Mouse (Mus musculus) G1E (cell line): ENCODE measurements around the gene 2310061N02Rik. TPM values are rescaled to one million over a fixed set of nuclear protein-coding genes. Genes with fewer than 3 reads are reported as not detected.

ENCODE experiments used
- ATAC-seq: 2 replicates; pipeline ENCODE4 v1.8.0; 2016; ENCODE audit warnings: mild to moderate bottlenecking; ENCODE audit not compliant: insufficient number of reproducible peaks, poor library complexity, low FRiP score, severe bottlenecking; ENCODE audit errors: extremely low read depth
- DNase-seq: peaks from one replicate; pipeline ENCODE4 v3.0.0; 2012; ENCODE audit warnings: low spot score
- H3K27me3 ChIP-seq: 2 replicates; pipeline ENCODE4 v1.6.1; 2012; ENCODE audit warnings: mild to moderate bottlenecking, low read length, inconsistent platforms; ENCODE audit not compliant: insufficient read depth
- H3K36me3 ChIP-seq: replicated peaks from 2 replicates; pipeline ENCODE3; 2012; ENCODE audit warnings: mild to moderate bottlenecking, inconsistent platforms
- H3K4me1 ChIP-seq: 2 replicates; pipeline ENCODE4 v1.6.1; 2012; ENCODE audit warnings: low read depth, low read length, inconsistent platforms, mixed read lengths; ENCODE audit not compliant: insufficient read depth
- H3K4me3 ChIP-seq: 2 replicates; pipeline ENCODE4 v1.5.1; 2012; ENCODE audit warnings: low read depth, mild to moderate bottlenecking, inconsistent platforms, low read length, moderate library complexity, mixed read lengths
- H3K9me3 ChIP-seq: replicated peaks from 2 replicates; pipeline ENCODE4 v1.6.1; 2012; ENCODE audit warnings: inconsistent platforms
- CTCF ChIP-seq: IDR thresholded peaks from 2 replicates; pipeline ENCODE4 v1.5.1; 2012; ENCODE audit warnings: low read depth, low read length, inconsistent platforms, mixed read lengths
- GATA1 ChIP-seq: IDR thresholded peaks from 2 replicates; pipeline ENCODE4 v1.6.1; 2012; ENCODE audit warnings: borderline replicate concordance, low read length, inconsistent platforms, mixed read lengths
- GATA2 ChIP-seq: IDR thresholded peaks from 2 replicates; pipeline ENCODE4 v1.6.1; 2012; ENCODE audit warnings: low read depth, low read length, inconsistent platforms, borderline replicate concordance
- POLR2AphosphoS5 ChIP-seq: IDR thresholded peaks from 2 replicates; pipeline ENCODE4 v1.6.1; 2012; ENCODE audit warnings: low read depth, low read length, inconsistent platforms; ENCODE audit not compliant: insufficient replicate concordance
- TAL1 ChIP-seq: conservative IDR thresholded peaks from 2 replicates; pipeline ENCODE4 v1.6.1; 2012; ENCODE audit warnings: low read depth, low read length, inconsistent platforms, mixed read lengths
- polyA plus RNA-seq: library from polyadenylated mRNA; stranded (reverse); fragments of >175 nt; gene quantifications from 2 replicates; pipeline ENCODE4 v1.2.3, GENCODE M21; 2012
- total RNA-seq, 2 experiments: library from RNA; stranded (forward) in 1 of 2; stranded (reverse) in 1 of 2; fragments of 200-1000 nt in 1 of 2; fragments of >200 nt in 1 of 2; fragmentation: Nextera tagmentation in 1 of 2; gene quantifications; 2 replicates each; pipeline ENCODE4 v1.2.3; 2014 to 2017

Gene 2310061N02Rik
- total and polyA plus RNA-seq, 3 experiments = not detected

DNA sequence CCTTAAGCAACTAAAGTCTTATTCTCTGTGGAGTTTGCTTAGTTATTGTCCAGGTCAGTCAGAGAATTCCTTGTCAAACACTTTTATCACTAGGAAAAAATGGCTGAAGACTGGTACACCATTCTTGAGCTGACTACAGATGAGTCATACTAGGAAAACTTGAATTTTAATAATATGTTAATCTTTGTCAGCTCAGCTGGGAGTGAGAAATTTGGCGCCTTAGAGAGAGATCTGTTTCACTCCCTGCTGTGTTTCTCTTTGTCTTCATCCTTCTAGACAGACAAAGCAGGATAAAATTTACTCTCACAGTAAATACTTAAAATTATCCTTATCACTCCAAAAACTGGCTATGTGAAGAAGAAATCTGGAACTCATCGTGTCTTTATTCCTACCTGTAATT is 26.5 kb downstream of the 2310061N02Rik start:
- H3K4me3 ChIP-seq = no peak overlapping the region
- no peaks in the 10 kb centered on the region for H3K4me1 ChIP-seq
- no peak for DNase-seq
- TF ChIP-seq GATA2 (no peak), TAL1 (no peak), GATA1 (no peak), CTCF (no peak), POLR2AphosphoS5 (no peak)
- no peaks in the 10 kb centered on the region for H3K36me3 ChIP-seq
- ATAC-seq = no peak
- H3K27me3 ChIP-seq = no peaks in the 10 kb centered on the region
- peaks cover 18% of the 10 kb centered on the region for H3K9me3 ChIP-seq

DNA sequence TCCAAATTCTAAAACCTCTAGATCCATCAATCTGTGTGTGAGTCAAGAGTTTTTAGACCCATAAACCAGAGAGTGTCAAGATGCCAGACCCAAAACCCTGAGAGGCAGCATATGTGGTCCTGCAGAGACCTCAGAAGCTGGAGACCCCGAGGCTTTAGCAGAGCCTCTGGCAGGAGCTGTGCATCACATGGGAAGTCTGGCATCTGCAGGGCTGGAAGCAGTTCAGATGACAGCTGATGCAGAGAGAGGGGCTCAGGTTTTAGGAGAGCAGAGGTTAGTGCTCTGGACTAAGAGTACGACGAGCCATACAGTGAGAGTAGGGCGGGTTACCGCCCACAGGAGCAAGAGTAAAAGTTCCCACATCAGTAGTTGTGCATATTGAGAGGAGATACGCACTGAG is 28.7 kb downstream of the 2310061N02Rik start:
- TF ChIP-seq GATA2 (no peak), TAL1 (no peak), POLR2AphosphoS5 (no peak)
- Histone ChIP-seq H3K4me3 (no peak overlapping the region), H3K9me3 (peaks cover 18% of the 10 kb centered on the region), H3K36me3 (no peaks in the 10 kb centered on the region), H3K4me1 (no peaks in the 10 kb centered on the region), H3K27me3 (no peaks in the 10 kb centered on the region)
- ATAC-seq (no peak), DNase-seq (no peak)

DNA sequence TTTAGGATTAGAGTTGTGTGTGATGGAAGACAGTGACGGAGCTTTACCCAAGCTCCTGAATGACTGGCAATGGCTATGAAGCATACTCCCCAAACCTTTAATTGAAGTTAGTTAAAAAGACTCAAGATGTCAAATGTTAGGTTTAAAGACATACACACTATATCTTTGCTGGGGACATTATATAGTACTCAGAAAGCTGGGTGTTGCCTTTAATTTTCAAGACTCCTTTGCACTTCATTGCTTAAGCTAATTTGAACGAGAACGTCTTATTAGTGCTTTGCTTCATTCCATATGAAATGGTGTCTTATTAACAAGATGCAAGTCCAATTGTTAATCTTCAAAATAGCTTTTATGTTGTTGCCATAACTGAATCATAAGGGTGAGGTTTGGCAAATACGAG is 36.2 kb downstream of the 2310061N02Rik start, which contains the start of gene Krtap27-1:
Gene Krtap27-1, minus strand, starts transcription at position 101 of the 400 bp plus-strand sequence.
- H3K9me3 ChIP-seq = no peaks in the 10 kb centered on the region; the same call in 1 of the 2 replicates
- DNase-seq = no peak
- H3K27me3 ChIP-seq = no peaks in the 10 kb centered on the region
- no peaks in the 10 kb centered on the region for H3K4me1 ChIP-seq
- no peak within 1 kb of the TSS for H3K4me3 ChIP-seq
- TF ChIP-seq POLR2AphosphoS5 = no peak
- no peak for TF ChIP-seq CTCF
- no peak for TF ChIP-seq TAL1
- TF ChIP-seq GATA1 = no peak
- TF ChIP-seq GATA2 = no peak
- no peaks in the 10 kb centered on the region for H3K36me3 ChIP-seq
- ATAC-seq = no peak

- no peak for DNase-seq
- ATAC-seq = no peak
- TF ChIP-seq CTCF (no peak), TAL1 (no peak), GATA1 (no peak), POLR2AphosphoS5 (no peak), GATA2 (no peak)
- peaks cover 10% of the 10 kb centered on the region; the same call in 1 of the 2 replicates for H3K9me3 ChIP-seq
- H3K4me3 ChIP-seq = no peak overlapping the region
- H3K27me3 ChIP-seq = no peaks in the 10 kb centered on the region
- no peaks in the 10 kb centered on the region for H3K36me3 ChIP-seq
- no peaks in the 10 kb centered on the region for H3K4me1 ChIP-seq
These were observed 50.3 kb downstream of the 2310061N02Rik start for GRCm38 (mm10) chr16:88657426-88657825.

Other genes with a start within 250 kb of the 2310061N02Rik start
- gene Cldn17, start 201.0 kb downstream of the 2310061N02Rik start, total RNA-seq (2014; fragmentation: Nextera tagmentation) = not detected in 2 replicates
- gene Cldn17, start 201.0 kb downstream of the 2310061N02Rik start, total RNA-seq (2017) = 0.12 and 0.16 TPM in 2 replicates
- not detected in 2 replicates for gene Cldn17, start 201.0 kb downstream of the 2310061N02Rik start, polyA plus RNA-seq
- gene Cldn8, start 144.8 kb downstream of the 2310061N02Rik start, total RNA-seq (2014; fragmentation: Nextera tagmentation) = not detected in 2 replicates
- not detected in 2 replicates for gene Cldn8, start 144.8 kb downstream of the 2310061N02Rik start, total RNA-seq (2017)
- gene Cldn8, start 144.8 kb downstream of the 2310061N02Rik start, polyA plus RNA-seq = not detected in 2 replicates
- not detected in 2 replicates for gene Krtap24-1, start 95.7 kb downstream of the 2310061N02Rik start, total RNA-seq (2014; fragmentation: Nextera tagmentation)
- not detected in 2 replicates for gene Krtap24-1, start 95.7 kb downstream of the 2310061N02Rik start, total RNA-seq (2017)
- gene Krtap24-1, start 95.7 kb downstream of the 2310061N02Rik start, polyA plus RNA-seq = not detected in 2 replicates
- gene 2310079G19Rik, start 80.3 kb downstream of the 2310061N02Rik start, total RNA-seq (2014; fragmentation: Nextera tagmentation) = not detected in 2 replicates
- 0.27 TPM in 1 of 2 replicates, not detected in the other for gene 2310079G19Rik, start 80.3 kb downstream of the 2310061N02Rik start, total RNA-seq (2017)
- not detected in 2 replicates for gene 2310079G19Rik, start 80.3 kb downstream of the 2310061N02Rik start, polyA plus RNA-seq
- not detected in 2 replicates for gene Krtap26-1, start 60.2 kb downstream of the 2310061N02Rik start, total RNA-seq (2014; fragmentation: Nextera tagmentation)
- not detected in 2 replicates for gene Krtap26-1, start 60.2 kb downstream of the 2310061N02Rik start, total RNA-seq (2017)
- not detected in 2 replicates for gene Krtap26-1, start 60.2 kb downstream of the 2310061N02Rik start, polyA plus RNA-seq
- not detected in 2 replicates for gene Krtap27-1, start 36.3 kb downstream of the 2310061N02Rik start, total RNA-seq (2014; fragmentation: Nextera tagmentation)
- gene Krtap27-1, start 36.3 kb downstream of the 2310061N02Rik start, total RNA-seq (2017) = not detected in 2 replicates
- gene Krtap27-1, start 36.3 kb downstream of the 2310061N02Rik start, polyA plus RNA-seq = not detected in 2 replicates
- not detected in 2 replicates for gene Krtap13-1, start 20.9 kb upstream of the 2310061N02Rik start, total RNA-seq (2014; fragmentation: Nextera tagmentation)
- gene Krtap13-1, start 20.9 kb upstream of the 2310061N02Rik start, total RNA-seq (2017) = 0.27 TPM in 1 of 2 replicates, not detected in the other
- not detected in 2 replicates for gene Krtap13-1, start 20.9 kb upstream of the 2310061N02Rik start, polyA plus RNA-seq
- gene Krtap13, start 43.7 kb upstream of the 2310061N02Rik start, total RNA-seq (2014; fragmentation: Nextera tagmentation) = not detected in 2 replicates
- gene Krtap13, start 43.7 kb upstream of the 2310061N02Rik start, total RNA-seq (2017) = not detected in 2 replicates
- not detected in 2 replicates for gene Krtap13, start 43.7 kb upstream of the 2310061N02Rik start, polyA plus RNA-seq
- not detected in 2 replicates for gene 2310034C09Rik, start 50.9 kb upstream of the 2310061N02Rik start, total RNA-seq (2014; fragmentation: Nextera tagmentation)
- gene 2310034C09Rik, start 50.9 kb upstream of the 2310061N02Rik start, total RNA-seq (2017) = not detected in 2 replicates
- gene 2310034C09Rik, start 50.9 kb upstream of the 2310061N02Rik start, polyA plus RNA-seq = not detected in 2 replicates
- not detected in 2 replicates for gene 2310057N15Rik, start 66.2 kb upstream of the 2310061N02Rik start, total RNA-seq (2014; fragmentation: Nextera tagmentation)
- gene 2310057N15Rik, start 66.2 kb upstream of the 2310061N02Rik start, total RNA-seq (2017) = 0.12 TPM in 1 of 2 replicates, not detected in the other
- gene 2310057N15Rik, start 66.2 kb upstream of the 2310061N02Rik start, polyA plus RNA-seq = not detected in 2 replicates
- not detected in 2 replicates for gene Gm5965, start 69.9 kb upstream of the 2310061N02Rik start, total RNA-seq (2014; fragmentation: Nextera tagmentation)
- not detected in 2 replicates for gene Gm5965, start 69.9 kb upstream of the 2310061N02Rik start, total RNA-seq (2017)
- gene Gm5965, start 69.9 kb upstream of the 2310061N02Rik start, polyA plus RNA-seq = 0.17 TPM in 1 of 2 replicates, not detected in the other
- not detected in 2 replicates for gene Gm20741, start 104.3 kb upstream of the 2310061N02Rik start, total RNA-seq (2014; fragmentation: Nextera tagmentation)
- not detected in 2 replicates for gene Gm20741, start 104.3 kb upstream of the 2310061N02Rik start, total RNA-seq (2017)
- not detected in 2 replicates for gene Gm20741, start 104.3 kb upstream of the 2310061N02Rik start, polyA plus RNA-seq
- not detected in 2 replicates for gene Krtap15, start 112.3 kb upstream of the 2310061N02Rik start, total RNA-seq (2014; fragmentation: Nextera tagmentation)
- not detected in 2 replicates for gene Krtap15, start 112.3 kb upstream of the 2310061N02Rik start, total RNA-seq (2017)
- not detected in 2 replicates for gene Krtap15, start 112.3 kb upstream of the 2310061N02Rik start, polyA plus RNA-seq
- not detected in 2 replicates for gene Krtap14, start 118.2 kb upstream of the 2310061N02Rik start, total RNA-seq (2014; fragmentation: Nextera tagmentation)
- gene Krtap14, start 118.2 kb upstream of the 2310061N02Rik start, total RNA-seq (2017) = 0.17 TPM in 1 of 2 replicates, not detected in the other
- not detected in 2 replicates for gene Krtap14, start 118.2 kb upstream of the 2310061N02Rik start, polyA plus RNA-seq
- gene Krtap19-1, start 161.4 kb upstream of the 2310061N02Rik start, total RNA-seq (2014; fragmentation: Nextera tagmentation) = not detected in 2 replicates
- gene Krtap19-1, start 161.4 kb upstream of the 2310061N02Rik start, total RNA-seq (2017) = not detected in 2 replicates
- gene Krtap19-1, start 161.4 kb upstream of the 2310061N02Rik start, polyA plus RNA-seq = not detected in 2 replicates
- gene Krtap19-2, start 166.3 kb upstream of the 2310061N02Rik start, total RNA-seq (2014; fragmentation: Nextera tagmentation) = not detected in 2 replicates
- gene Krtap19-2, start 166.3 kb upstream of the 2310061N02Rik start, total RNA-seq (2017) = not detected in 2 replicates
- gene Krtap19-2, start 166.3 kb upstream of the 2310061N02Rik start, polyA plus RNA-seq = not detected in 2 replicates
- gene Krtap19-3, start 170.1 kb upstream of the 2310061N02Rik start, total RNA-seq (2014; fragmentation: Nextera tagmentation) = not detected in 2 replicates
- gene Krtap19-3, start 170.1 kb upstream of the 2310061N02Rik start, total RNA-seq (2017) = not detected in 2 replicates
- gene Krtap19-3, start 170.1 kb upstream of the 2310061N02Rik start, polyA plus RNA-seq = not detected in 2 replicates
- gene Krtap19-4, start 177.1 kb upstream of the 2310061N02Rik start, total RNA-seq (2014; fragmentation: Nextera tagmentation) = not detected in 2 replicates
- gene Krtap19-4, start 177.1 kb upstream of the 2310061N02Rik start, total RNA-seq (2017) = not detected in 2 replicates
- gene Krtap19-4, start 177.1 kb upstream of the 2310061N02Rik start, polyA plus RNA-seq = not detected in 2 replicates
- not detected in 2 replicates for gene Krtap19-5, start 188.5 kb upstream of the 2310061N02Rik start, total RNA-seq (2014; fragmentation: Nextera tagmentation)
- not detected in 2 replicates for gene Krtap19-5, start 188.5 kb upstream of the 2310061N02Rik start, total RNA-seq (2017)
- gene Krtap19-5, start 188.5 kb upstream of the 2310061N02Rik start, polyA plus RNA-seq = not detected in 2 replicates
- not detected in 2 replicates for gene Krtap19-9b, start 224.3 kb upstream of the 2310061N02Rik start, total RNA-seq (2014; fragmentation: Nextera tagmentation)
- gene Krtap19-9b, start 224.3 kb upstream of the 2310061N02Rik start, total RNA-seq (2017) = not detected in 2 replicates
- not detected in 2 replicates for gene Krtap19-9b, start 224.3 kb upstream of the 2310061N02Rik start, polyA plus RNA-seq